8 mouse cellular contexts compared by ENCODE assay signal in the genomic region with DNA sequence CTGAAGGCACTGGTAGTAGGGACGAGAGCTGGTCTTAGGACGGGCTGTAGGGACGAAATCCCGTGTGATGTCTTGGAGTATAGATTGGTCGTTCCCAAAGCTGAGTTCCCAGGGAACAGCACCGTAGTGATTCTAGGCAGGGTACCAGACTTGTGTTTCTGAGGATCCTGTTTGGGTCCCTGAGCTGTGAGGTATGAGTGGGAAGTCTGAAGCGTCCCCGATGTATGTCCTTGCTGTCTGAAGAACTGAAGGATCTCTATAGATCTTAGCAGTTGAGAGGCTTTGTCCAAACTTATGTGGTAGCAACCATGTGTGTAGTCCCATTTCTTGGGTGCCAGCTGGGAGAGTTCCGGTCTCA. TPM values are rescaled to one million over a fixed set of nuclear protein-coding genes. Genes with fewer than 3 reads are reported as not detected.
DNase-seq lines count a peak whose midpoint lies in the region; ATAC-seq lines count a peak whose summit lies in the region.

No protein-coding gene starts in this region.

- peaks cover 16% of the 10 kb centered on the region for H3K4me1 ChIP-seq in lung, embryonic 16.5 days (replicated peaks; ENCODE audit: control insufficient read depth, insufficient read depth, low read length)
- H3K4me1 ChIP-seq in embryonic facial prominence, embryonic 13.5 days, result peaks cover 11% of the 10 kb centered on the region
- peaks cover 13% of the 10 kb centered on the region for H3K4me1 ChIP-seq in intestine, embryonic 16.5 days (ENCODE audit: control insufficient read depth, insufficient read depth, low read length)
- H3K4me1 ChIP-seq in neural tube, embryonic 15.5 days, result peaks cover 18% of the 10 kb centered on the region

- H3K9ac ChIP-seq in lung, embryonic 16.5 days (ENCODE audit: low read length), result peak overlapping the region; percentile 82
- H3K9ac ChIP-seq in embryonic facial prominence, embryonic 13.5 days, result peak overlapping the region; percentile 88
- H3K9ac ChIP-seq in intestine, embryonic 16.5 days (ENCODE audit: low read depth, low read length), result peak overlapping the region; percentile 80
- peak overlapping the region; percentile 75 for H3K9ac ChIP-seq in neural tube, embryonic 15.5 days (replicated peaks)

- 5% methylated on average over 9 of the region's 9 CpGs for WGBS in lung, embryonic 16.5 days
- WGBS in embryonic facial prominence, embryonic 13.5 days, result 8% methylated on average over 9 of the region's 9 CpGs
- 9% methylated on average over 9 of the region's 9 CpGs for WGBS in intestine, embryonic 16.5 days
- 12% methylated on average over 9 of the region's 9 CpGs for WGBS in neural tube, embryonic 15.5 days

- peaks cover 22% of the 10 kb centered on the region for H3K36me3 ChIP-seq in lung, embryonic 16.5 days (ENCODE audit: control insufficient read depth, insufficient read depth, low read length)
- peaks cover 34% of the 10 kb centered on the region for H3K36me3 ChIP-seq in embryonic facial prominence, embryonic 13.5 days
- peaks cover 11% of the 10 kb centered on the region for H3K36me3 ChIP-seq in intestine, embryonic 16.5 days (ENCODE audit: control insufficient read depth, insufficient read depth, low read length)
- H3K36me3 ChIP-seq in neural tube, embryonic 15.5 days, result peaks cover 31% of the 10 kb centered on the region

- no peaks in the 10 kb centered on the region for H3K27me3 ChIP-seq in lung, embryonic 16.5 days (ENCODE audit: control insufficient read depth, insufficient read depth, low read depth, low read length)
- no peaks in the 10 kb centered on the region for H3K27me3 ChIP-seq in embryonic facial prominence, embryonic 13.5 days
- H3K27me3 ChIP-seq in intestine, embryonic 16.5 days (replicated peaks; ENCODE audit: control insufficient read depth, insufficient read depth, low read length), result no peaks in the 10 kb centered on the region
- H3K27me3 ChIP-seq in neural tube, embryonic 15.5 days (replicated peaks), result no peaks in the 10 kb centered on the region

- no peak for DNase-seq in lung, adult 18-20 months
- DNase-seq in urinary bladder, postnatal 14 days (ENCODE audit: low spot score), result no peak
- DNase-seq in left cerebral cortex, adult 11 months (ENCODE audit: low spot score), result no peak
- no peak for DNase-seq in adrenal gland, adult 8-10 months

- no peak for ATAC-seq in lung, embryonic 16.5 days (ENCODE audit: low read depth)
- no peak for ATAC-seq in embryonic facial prominence, embryonic 13.5 days (ENCODE audit: insufficient number of reproducible peaks, insufficient read depth, low FRiP score, low TSS enrichment, low read depth)
- no peak for ATAC-seq in intestine, embryonic 16.5 days
- ATAC-seq in neural tube, embryonic 15.5 days (ENCODE audit: low FRiP score), result peak; percentile 18

- H3K9me3 ChIP-seq in lung, embryonic 16.5 days (ENCODE audit: control insufficient read depth, low read length), result no peaks in the 10 kb centered on the region
- H3K9me3 ChIP-seq in embryonic facial prominence, embryonic 13.5 days, result no peaks in the 10 kb centered on the region
- H3K9me3 ChIP-seq in intestine, embryonic 16.5 days (ENCODE audit: control insufficient read depth, low read length), result no peaks in the 10 kb centered on the region
- H3K9me3 ChIP-seq in neural tube, embryonic 15.5 days (replicated peaks), result no peaks in the 10 kb centered on the region

- H3K4me3 ChIP-seq in lung, embryonic 16.5 days (ENCODE audit: low read length), result peak overlapping the region; percentile 87
- peak overlapping the region; percentile 82 for H3K4me3 ChIP-seq in embryonic facial prominence, embryonic 13.5 days
- H3K4me3 ChIP-seq in intestine, embryonic 16.5 days (ENCODE audit: low read length), result peak overlapping the region; percentile 74
- peak overlapping the region; percentile 74 for H3K4me3 ChIP-seq in neural tube, embryonic 15.5 days (replicated peaks)

- no peak overlapping the region; the same call in 1 of the 2 replicates for H3K27ac ChIP-seq in lung, embryonic 16.5 days (ENCODE audit: low read length)
- H3K27ac ChIP-seq in embryonic facial prominence, embryonic 13.5 days, result peak overlapping the region; percentile 94
- H3K27ac ChIP-seq in intestine, embryonic 16.5 days (ENCODE audit: low read length), result peak overlapping the region; percentile 90
- peak overlapping the region; percentile 98 for H3K27ac ChIP-seq in neural tube, embryonic 15.5 days (replicated peaks)

- peak overlapping the region; percentile 67 for H3K4me2 ChIP-seq in lung, embryonic 16.5 days (ENCODE audit: low read depth, low read length)
- H3K4me2 ChIP-seq in embryonic facial prominence, embryonic 13.5 days, result peak overlapping the region; percentile 83
- H3K4me2 ChIP-seq in intestine, embryonic 16.5 days (ENCODE audit: low read depth, low read length), result peak overlapping the region; percentile 64
- H3K4me2 ChIP-seq in neural tube, embryonic 15.5 days, result peak overlapping the region; percentile 75

RNA-seq across cellular contexts. Expression of gene Lztr1, which starts 0.7 kb away (rescaled TPM):
- 75.6 and 85.6 TPM in 2 replicates for polyA plus RNA-seq in lung, embryonic 16.5 days (2015; fragmentation: Nextera tagmentation; extraction: Ambion mirVana)
- 98.5 and 119 TPM in 2 replicates for polyA plus RNA-seq in embryonic facial prominence, embryonic 13.5 days (2015; fragmentation: Nextera tagmentation; extraction: Ambion mirVana)
- polyA plus RNA-seq in intestine, embryonic 16.5 days (2015; fragmentation: Nextera tagmentation; extraction: Ambion mirVana), result 96.8 and 128 TPM in 2 replicates
- polyA plus RNA-seq in neural tube, embryonic 15.5 days (2015; fragmentation: Nextera tagmentation; extraction: Ambion mirVana), result 118 and 129 TPM in 2 replicates
- 100 to 1,000 TPM in 2 of 4 experiments, 10 to 100 TPM in 2; 64.4 to 118 (median 88.8) TPM for total RNA-seq in adrenal gland, adult 8-10 months (2022)

RNA-seq across cellular contexts. Expression of gene Aifm3, which starts 19.8 kb away (rescaled TPM):
- 4.1 and 6.5 TPM in 2 replicates for polyA plus RNA-seq in lung, embryonic 16.5 days (2015; fragmentation: Nextera tagmentation; extraction: Ambion mirVana)
- polyA plus RNA-seq in embryonic facial prominence, embryonic 13.5 days (2015; fragmentation: Nextera tagmentation; extraction: Ambion mirVana), result 1.1 and 2.0 TPM in 2 replicates
- polyA plus RNA-seq in intestine, embryonic 16.5 days (2015; fragmentation: Nextera tagmentation; extraction: Ambion mirVana), result 8.9 and 9.7 TPM in 2 replicates
- 3.4 and 4.8 TPM in 2 replicates for polyA plus RNA-seq in neural tube, embryonic 15.5 days (2015; fragmentation: Nextera tagmentation; extraction: Ambion mirVana)
- 10 to 100 TPM in 3 of 4 experiments, 1 to 10 TPM in 1; 7.9 to 47.0 (median 29.0) TPM for total RNA-seq in adrenal gland, adult 8-10 months (2022)

RNA-seq across cellular contexts. Expression of gene Thap7, which starts 21.7 kb away (rescaled TPM):
- polyA plus RNA-seq in lung, embryonic 16.5 days (2015; fragmentation: Nextera tagmentation; extraction: Ambion mirVana), result 53.0 and 59.5 TPM in 2 replicates
- polyA plus RNA-seq in embryonic facial prominence, embryonic 13.5 days (2015; fragmentation: Nextera tagmentation; extraction: Ambion mirVana), result 72.5 and 75.2 TPM in 2 replicates
- polyA plus RNA-seq in intestine, embryonic 16.5 days (2015; fragmentation: Nextera tagmentation; extraction: Ambion mirVana), result 59.3 and 61.4 TPM in 2 replicates
- 58.1 and 60.8 TPM in 2 replicates for polyA plus RNA-seq in neural tube, embryonic 15.5 days (2015; fragmentation: Nextera tagmentation; extraction: Ambion mirVana)
- total RNA-seq in adrenal gland, adult 8-10 months (2022), result 10 to 100 TPM; 40.6 to 51.2 (median 45.5) TPM

RNA-seq across cellular contexts. Expression of gene Lrrc74b, which starts 51.8 kb away (rescaled TPM):
- 3.0 and 4.8 TPM in 2 replicates for polyA plus RNA-seq in lung, embryonic 16.5 days (2015; fragmentation: Nextera tagmentation; extraction: Ambion mirVana)
- polyA plus RNA-seq in embryonic facial prominence, embryonic 13.5 days (2015; fragmentation: Nextera tagmentation; extraction: Ambion mirVana), result not detected in 2 replicates
- 0.17 and 0.31 TPM in 2 replicates for polyA plus RNA-seq in intestine, embryonic 16.5 days (2015; fragmentation: Nextera tagmentation; extraction: Ambion mirVana)
- polyA plus RNA-seq in neural tube, embryonic 15.5 days (2015; fragmentation: Nextera tagmentation; extraction: Ambion mirVana), result 0.98 and 1.3 TPM in 2 replicates
- total RNA-seq in adrenal gland, adult 8-10 months (2022), result under 1 TPM in 3 of 4 experiments, not detected in 1; 0.12 to 0.46 (median 0.34) TPM

RNA-seq across cellular contexts. Expression of gene P2rx6, which starts 52.5 kb away (rescaled TPM):
- polyA plus RNA-seq in lung, embryonic 16.5 days (2015; fragmentation: Nextera tagmentation; extraction: Ambion mirVana), result 1.3 and 1.5 TPM in 2 replicates
- polyA plus RNA-seq in embryonic facial prominence, embryonic 13.5 days (2015; fragmentation: Nextera tagmentation; extraction: Ambion mirVana), result 0.08 and 0.32 TPM in 2 replicates
- 0.48 and 1.1 TPM in 2 replicates for polyA plus RNA-seq in intestine, embryonic 16.5 days (2015; fragmentation: Nextera tagmentation; extraction: Ambion mirVana)
- 2.6 and 2.8 TPM in 2 replicates for polyA plus RNA-seq in neural tube, embryonic 15.5 days (2015; fragmentation: Nextera tagmentation; extraction: Ambion mirVana)
- 1 to 10 TPM in 2 of 4 experiments, under 1 TPM in 2; 0.55 to 2.9 (median 1.6) TPM for total RNA-seq in adrenal gland, adult 8-10 months (2022)
